Mouse (Mus musculus) C2C12 (cell line): ENCODE data around the gene Chml. TPM values are rescaled to one million over a fixed set of nuclear protein-coding genes. Genes with fewer than 3 reads are reported as not detected.

Source experiments
- H3K27me3 ChIP-seq: one replicate; pipeline ENCODE4 v1.6.1; 2011; ENCODE audit not compliant: control insufficient read depth, insufficient read depth, insufficient read length
- H3K36me3 ChIP-seq: one replicate; pipeline ENCODE4 v1.6.1; 2011; ENCODE audit not compliant: control insufficient read depth, insufficient read depth
- H3K4me3 ChIP-seq: one replicate; pipeline ENCODE4 v1.5.1; 2011; ENCODE audit warnings: mild to moderate bottlenecking, control low read depth; ENCODE audit not compliant: poor library complexity, insufficient read depth, severe bottlenecking
- H3K79me2 ChIP-seq: one replicate; pipeline ENCODE4 v1.6.1; 2011; ENCODE audit not compliant: control insufficient read depth, insufficient read depth
- H3K79me3 ChIP-seq: one replicate; pipeline ENCODE4 v1.6.1; 2011; ENCODE audit warnings: low read depth, control low read depth
- H3ac ChIP-seq: one replicate; pipeline ENCODE3; 2011; ENCODE audit warnings: low read depth; ENCODE audit not compliant: control insufficient read depth, insufficient read length
- CEBPB ChIP-seq: IDR thresholded peaks from one replicate; pipeline ENCODE4 v1.6.1; 2011; ENCODE audit warnings: low read depth, mild to moderate bottlenecking, control low read depth, moderate library complexity
- CTCF ChIP-seq: IDR thresholded peaks from one replicate; pipeline ENCODE4 v1.5.1; 2011; ENCODE audit not compliant: control insufficient read depth, insufficient read depth, insufficient read length
- FOSL1 ChIP-seq: IDR thresholded peaks from one replicate; pipeline ENCODE4 v1.8.0; 2011; ENCODE audit warnings: mild to moderate bottlenecking, low read length; ENCODE audit not compliant: poor library complexity, insufficient read depth, severe bottlenecking
- MAX ChIP-seq: IDR thresholded peaks from one replicate; pipeline ENCODE4 v1.6.1; 2011; ENCODE audit warnings: mild to moderate bottlenecking, control low read depth
- MYOD1 ChIP-seq: IDR thresholded peaks from one replicate; pipeline ENCODE4 v1.6.1; 2011; ENCODE audit warnings: low read depth; ENCODE audit not compliant: control insufficient read depth, insufficient read length
- MYOG ChIP-seq: IDR thresholded peaks from one replicate; pipeline ENCODE4 v1.6.1; 2011; ENCODE audit not compliant: control insufficient read depth, insufficient read length; ENCODE audit errors: extremely low read depth
- USF1 ChIP-seq: IDR thresholded peaks from one replicate; pipeline ENCODE4 v1.6.1; 2011; ENCODE audit warnings: low read depth, mild to moderate bottlenecking, control low read depth, moderate library complexity
- polyA plus RNA-seq: library from polyadenylated mRNA; unstranded; fragments of >200 nt; fragmentation: generic; extraction: Trizol; gene quantifications from one replicate; pipeline ENCODE4 v1.2.1, GENCODE M21; 2012; ENCODE audit warnings: missing spikeins

Gene Chml
- polyA plus RNA-seq, 1 experiment, result 1.2 TPM

DNA sequence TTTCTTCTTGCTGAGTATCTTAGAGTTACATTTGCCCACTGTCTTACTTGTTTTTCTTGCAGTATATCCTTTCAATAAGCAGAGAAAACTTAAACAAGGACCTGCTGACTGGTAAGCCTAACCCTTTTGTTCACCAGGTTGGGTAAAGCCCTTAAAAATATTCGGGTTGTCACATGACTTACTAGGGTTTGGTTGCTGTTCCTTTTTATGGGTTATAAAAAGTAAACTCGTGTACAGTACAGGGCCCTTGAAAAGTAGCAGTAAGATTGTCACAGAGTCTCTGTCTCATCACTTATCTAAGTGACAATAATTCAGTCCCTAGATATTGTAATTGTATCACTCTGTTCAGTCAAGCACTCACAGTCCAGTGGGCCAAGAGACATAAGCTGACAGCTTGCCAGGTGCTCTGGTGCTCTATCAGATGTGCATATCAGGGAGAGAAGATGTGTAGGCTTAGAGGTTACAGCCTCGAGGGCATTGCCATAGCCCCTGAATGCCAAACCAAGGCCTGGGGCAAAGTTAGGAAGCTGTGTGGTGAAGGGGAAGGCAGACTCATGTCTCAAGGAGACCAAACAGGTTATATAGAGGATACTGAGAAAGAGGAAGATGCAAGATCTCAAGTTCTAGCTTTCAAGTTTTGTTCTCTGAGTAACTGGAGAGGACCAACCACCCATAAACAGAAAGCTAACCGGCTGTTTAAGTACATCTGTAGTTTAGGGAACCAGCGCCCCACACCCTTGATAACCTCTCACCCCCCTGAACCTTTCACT is 49.0 kb downstream of the Chml start:
- TF ChIP-seq MYOG (no peak), USF1 (no peak), MYOD1 (no peak), MAX (no peak), FOSL1 (no peak), CTCF (no peak), CEBPB (no peak)
- no peaks in the 10 kb centered on the region for H3K79me2 ChIP-seq
- no peaks in the 10 kb centered on the region for H3K79me3 ChIP-seq
- H3K36me3 ChIP-seq, result no peaks in the 10 kb centered on the region
- no peaks in the 10 kb centered on the region for H3K27me3 ChIP-seq
- no peak overlapping the region for H3ac ChIP-seq
- H3K4me3 ChIP-seq, result no peak overlapping the region

DNA sequence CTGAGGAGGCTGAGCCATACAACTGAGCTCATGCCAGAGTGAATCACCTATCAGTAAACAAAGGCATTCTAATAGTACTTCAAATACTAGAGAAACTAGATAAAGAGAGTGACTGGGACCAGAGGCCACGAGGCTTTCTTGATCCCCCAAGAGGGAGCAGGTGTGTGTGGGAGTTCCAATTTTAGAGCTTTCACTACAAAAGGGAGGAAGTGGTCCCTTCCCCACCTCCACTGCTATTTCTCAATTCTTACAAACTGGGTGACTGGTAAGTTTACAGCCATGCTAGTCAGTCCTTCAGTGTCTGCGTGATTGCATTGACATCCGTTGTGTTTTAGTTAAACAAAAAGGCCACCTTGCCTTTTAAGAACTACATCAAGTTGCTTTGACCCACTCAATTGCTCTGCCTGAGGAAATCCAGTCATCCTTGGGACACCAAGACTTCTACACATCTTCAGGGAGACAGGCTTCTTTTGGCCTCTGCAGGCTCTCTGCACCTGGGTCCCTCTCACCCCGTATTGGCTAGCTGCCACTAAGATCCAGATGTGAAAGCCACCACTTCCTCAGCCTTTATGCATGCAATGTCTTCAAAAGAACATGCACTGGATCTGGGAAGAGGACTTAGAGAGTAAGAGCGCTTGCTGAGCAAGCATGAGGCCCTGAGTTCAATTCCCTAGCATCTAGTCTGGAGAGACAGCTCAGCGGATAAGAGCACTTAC is 52.1 kb downstream of the Chml start:
- Histone ChIP-seq H3K79me2 (no peaks in the 10 kb centered on the region), H3K4me3 (no peak overlapping the region), H3ac (no peak overlapping the region), H3K79me3 (no peaks in the 10 kb centered on the region), H3K36me3 (no peaks in the 10 kb centered on the region), H3K27me3 (no peaks in the 10 kb centered on the region)
- no peak for TF ChIP-seq FOSL1
- TF ChIP-seq MYOG, result no peak
- no peak for TF ChIP-seq CEBPB
- TF ChIP-seq MYOD1, result no peak
- TF ChIP-seq USF1, result no peak
- no peak for TF ChIP-seq MAX
- TF ChIP-seq CTCF, result no peak

DNA sequence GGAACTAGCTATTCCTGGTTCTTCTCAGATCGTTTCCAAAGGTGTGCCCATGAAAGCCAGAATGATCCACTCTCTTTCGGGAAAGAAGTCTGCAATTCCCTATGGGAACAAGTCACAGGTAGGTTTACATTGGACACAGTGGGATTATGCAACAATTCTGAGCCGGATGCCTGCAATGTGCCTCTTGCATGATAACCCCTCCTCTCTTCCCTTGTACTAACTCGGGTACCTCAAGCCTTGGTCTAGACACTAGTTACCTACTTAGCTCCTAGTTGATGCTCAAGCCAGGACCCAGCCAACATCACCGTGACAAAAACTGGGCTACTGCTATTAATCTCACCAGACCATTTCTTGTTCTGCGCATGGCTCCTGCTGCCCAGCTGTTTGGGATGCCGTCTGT is 53.6 kb downstream of the Chml start:
- no peaks in the 10 kb centered on the region for H3K27me3 ChIP-seq
- no peak overlapping the region for H3K4me3 ChIP-seq
- H3ac ChIP-seq, result no peak overlapping the region
- no peaks in the 10 kb centered on the region for H3K79me2 ChIP-seq
- no peaks in the 10 kb centered on the region for H3K36me3 ChIP-seq
- no peak for TF ChIP-seq MYOD1
- TF ChIP-seq MYOG, result no peak
- no peak for TF ChIP-seq MAX
- no peak for TF ChIP-seq FOSL1
- no peak for TF ChIP-seq USF1
- no peak for TF ChIP-seq CEBPB
- no peak for TF ChIP-seq CTCF
- H3K79me3 ChIP-seq, result no peaks in the 10 kb centered on the region

DNA sequence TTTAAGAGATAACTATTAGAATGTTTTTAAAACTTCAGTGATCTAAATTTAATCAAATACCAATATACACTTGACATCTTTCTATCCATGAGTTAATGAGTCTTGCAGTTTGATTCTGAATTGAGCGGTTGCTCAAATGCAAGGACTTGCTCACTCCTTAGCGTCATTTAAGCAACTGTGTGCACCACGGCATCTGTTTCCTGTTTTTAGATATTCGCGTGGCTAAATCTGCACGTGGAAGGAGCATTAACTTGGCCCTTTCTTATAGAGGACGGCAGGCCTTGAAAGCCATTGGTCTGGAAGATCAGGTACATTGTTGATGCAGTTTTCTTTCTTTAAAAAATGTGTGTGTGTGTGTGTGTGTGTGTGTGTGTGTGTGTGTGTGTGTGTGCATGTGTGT is 55.0 kb downstream of the Chml start:
- H3K36me3 ChIP-seq, result no peaks in the 10 kb centered on the region
- H3ac ChIP-seq, result no peak overlapping the region
- H3K4me3 ChIP-seq, result no peak overlapping the region
- TF ChIP-seq MAX (no peak), CTCF (no peak), MYOG (no peak), MYOD1 (no peak), USF1 (no peak), FOSL1 (no peak), CEBPB (no peak)
- H3K27me3 ChIP-seq, result no peaks in the 10 kb centered on the region
- no peaks in the 10 kb centered on the region for H3K79me3 ChIP-seq
- H3K79me2 ChIP-seq, result no peaks in the 10 kb centered on the region

DNA sequence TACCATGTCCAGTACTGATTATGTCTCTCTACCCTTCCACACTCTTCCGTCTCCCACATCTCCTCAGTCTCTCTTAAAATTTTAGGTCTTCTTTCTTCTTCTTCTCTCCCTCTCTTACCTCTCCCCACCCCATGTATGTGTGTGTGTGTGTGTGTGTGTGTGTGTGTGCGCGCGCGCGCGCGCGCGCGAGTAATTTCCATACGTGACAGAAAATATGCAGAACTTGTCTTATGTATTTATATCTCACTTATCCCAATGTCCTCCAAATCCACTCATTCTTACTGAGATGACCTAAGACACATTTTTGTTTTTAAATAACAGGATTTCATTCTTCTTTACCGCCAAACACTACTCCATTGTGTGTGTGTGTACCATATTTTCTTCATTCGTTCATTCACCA is 60.2 kb downstream of the Chml start:
- TF ChIP-seq CTCF (no peak), MAX (no peak), MYOG (no peak), MYOD1 (no peak), FOSL1 (no peak), USF1 (no peak)
- no peaks in the 10 kb centered on the region for H3K27me3 ChIP-seq
- H3K4me3 ChIP-seq, result no peak overlapping the region
- no peaks in the 10 kb centered on the region for H3K36me3 ChIP-seq
- H3ac ChIP-seq, result no peak overlapping the region
- H3K79me3 ChIP-seq, result no peaks in the 10 kb centered on the region
- H3K79me2 ChIP-seq, result no peaks in the 10 kb centered on the region

Other genes with a start within 250 kb of the Chml start
- 0.07 TPM for gene Rgs7, start 200.4 kb downstream of the Chml start, polyA plus RNA-seq
- gene Kmo, start 72.5 kb downstream of the Chml start, polyA plus RNA-seq, result 0.02 TPM
- 107 TPM for gene Fh1, start 67.3 kb downstream of the Chml start, polyA plus RNA-seq
- gene Opn3, start 125 bp downstream of the Chml start, polyA plus RNA-seq, result 3.1 TPM
- not detected for gene Wdr64, start 5.7 kb upstream of the Chml start, polyA plus RNA-seq
- gene Exo1, start 187.7 kb upstream of the Chml start, polyA plus RNA-seq, result 19.5 TPM
- not detected for gene Gm38100, start 227.4 kb upstream of the Chml start, polyA plus RNA-seq